ENCODE assay signal across 8 mouse cellular contexts in the genomic region with DNA sequence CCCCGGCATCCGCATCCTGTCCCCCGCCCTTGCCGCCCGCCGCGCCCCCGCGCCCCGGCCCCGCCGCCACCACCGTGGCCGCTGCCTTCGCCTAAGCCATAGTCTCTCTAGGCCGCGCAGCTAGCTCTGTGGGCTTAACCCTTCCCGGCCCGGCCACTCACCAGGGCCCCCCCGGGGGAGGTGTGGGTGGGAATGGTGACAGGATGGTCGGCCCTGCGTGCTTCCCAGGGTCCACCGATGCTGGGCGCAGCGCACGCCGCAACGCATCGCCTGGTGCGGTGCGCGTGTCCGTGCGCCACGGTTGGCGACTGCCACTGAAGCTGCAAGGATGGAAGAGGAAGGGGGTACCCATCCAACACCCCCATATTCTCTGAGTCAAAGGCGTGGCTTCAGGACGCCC. TPM values are rescaled to one million over a fixed set of nuclear protein-coding genes. Genes with fewer than 3 reads are reported as not detected.
A peak's percentile ranks its signal among the peaks of the same experiment; 100 is the strongest.
DNase-seq lines count a peak whose midpoint lies in the region; ATAC-seq lines count a peak whose summit lies in the region.

A gene (minus strand): TSS at position 220 of the 400 bp plus-strand sequence.

- peak; percentile 25 for DNase-seq in embryo, embryonic 11 days
- DNase-seq in embryo, embryonic 10 days (ENCODE audit: low spot score): no peak
- DNase-seq in neural tube, embryonic 11.5 days (ENCODE audit: low spot score): no peak
- DNase-seq in neural tube, embryonic 10.5 days (ENCODE audit: extremely low spot score, low spot score): no peak
- DNase-seq in liver, embryonic 11.5 days (ENCODE audit: low spot score): no peak
- DNase-seq in left cerebral cortex, adult 8-10 months (ENCODE audit: low spot score in 2 of 2): no peak

- H3K27me3 ChIP-seq in neural tube, embryonic 11.5 days (ENCODE audit: control insufficient read depth, insufficient read depth, low read length): peaks cover 52% of the 10 kb centered on the region
- peaks cover 63% of the 10 kb centered on the region for H3K27me3 ChIP-seq in liver, embryonic 11.5 days (replicated peaks; ENCODE audit: control insufficient read depth, insufficient read depth, low read length)
- peaks cover 53% of the 10 kb centered on the region for H3K27me3 ChIP-seq in stomach, embryonic 16.5 days (ENCODE audit: control insufficient read depth, insufficient read depth, low read length)

- no peak within 1 kb of the TSS for H3K27ac ChIP-seq in neural tube, embryonic 11.5 days (ENCODE audit: low read depth, low read length)
- no peak within 1 kb of the TSS for H3K27ac ChIP-seq in liver, embryonic 11.5 days (ENCODE audit: low read depth, low read length)
- H3K27ac ChIP-seq in stomach, embryonic 16.5 days (ENCODE audit: low read length): no peak within 1 kb of the TSS

- H3K9ac ChIP-seq in neural tube, embryonic 11.5 days (ENCODE audit: low read length): 0 out of 2 replicates have a peak within 1 kb of the TSS, but pooled peaks have one; percentile 15
- peak within 1 kb of the TSS; percentile 27; the same call in 1 of the 2 replicates for H3K9ac ChIP-seq in liver, embryonic 11.5 days (ENCODE audit: low read depth, low read length)
- H3K9ac ChIP-seq in stomach, embryonic 16.5 days (ENCODE audit: low read length): peak within 1 kb of the TSS; percentile 65

- H3K4me2 ChIP-seq in neural tube, embryonic 11.5 days (ENCODE audit: low read depth): peak within 1 kb of the TSS; percentile 45
- H3K4me2 ChIP-seq in liver, embryonic 11.5 days: peak within 1 kb of the TSS; percentile 58
- H3K4me2 ChIP-seq in stomach, embryonic 16.5 days (ENCODE audit: low read depth, low read length): peak within 1 kb of the TSS; percentile 82

- H3K9me3 ChIP-seq in neural tube, embryonic 11.5 days (ENCODE audit: control insufficient read depth, low read length): no peaks in the 10 kb centered on the region
- 0 out of 2 replicates have a peak, but pooled peaks cover 3% of the 10 kb centered on the region for H3K9me3 ChIP-seq in liver, embryonic 11.5 days (ENCODE audit: control insufficient read depth, low read length)
- 0 out of 2 replicates have a peak, but pooled peaks cover 3% of the 10 kb centered on the region for H3K9me3 ChIP-seq in stomach, embryonic 16.5 days (replicated peaks; ENCODE audit: control insufficient read depth, low read length)

- ATAC-seq in neural tube, embryonic 11.5 days (ENCODE audit: insufficient read depth, low FRiP score, low TSS enrichment): no peak
- ATAC-seq in liver, embryonic 11.5 days (replicated peaks; ENCODE audit: low FRiP score): no peak
- ATAC-seq in stomach, embryonic 16.5 days (ENCODE audit: insufficient read depth, low FRiP score): peak; percentile 50; the same call in 1 of the 2 replicates
- no peak for ATAC-seq in inflammation-experienced regulatory T-cells, adult 6 months

- WGBS in neural tube, embryonic 11.5 days: 5% methylated on average over 25 of the region's 38 CpGs
- 8% methylated on average over 31 of the region's 38 CpGs for WGBS in liver, embryonic 11.5 days
- 6% methylated on average over 23 of the region's 38 CpGs for whole genome bisulfite sequencing in stomach, embryonic 16.5 days

- H3K4me3 ChIP-seq in neural tube, embryonic 11.5 days (ENCODE audit: low read depth, low read length): peak within 1 kb of the TSS; percentile 27
- H3K4me3 ChIP-seq in liver, embryonic 11.5 days (ENCODE audit: low read depth, low read length): peak within 1 kb of the TSS; percentile 38
- peak within 1 kb of the TSS; percentile 52 for H3K4me3 ChIP-seq in stomach, embryonic 16.5 days (replicated peaks; ENCODE audit: low read length)

- H3K36me3 ChIP-seq in neural tube, embryonic 11.5 days (ENCODE audit: control insufficient read depth, insufficient read depth, low read length): no peaks in the 10 kb centered on the region
- no peaks in the 10 kb centered on the region for H3K36me3 ChIP-seq in liver, embryonic 11.5 days (ENCODE audit: control insufficient read depth, insufficient read depth, low read length)
- no peaks in the 10 kb centered on the region for H3K36me3 ChIP-seq in stomach, embryonic 16.5 days (ENCODE audit: control insufficient read depth, insufficient read depth, low read length)

- H3K4me1 ChIP-seq in neural tube, embryonic 11.5 days (ENCODE audit: control insufficient read depth, insufficient read depth, low read length): peaks cover 5% of the 10 kb centered on the region; the same call in 1 of the 2 replicates
- H3K4me1 ChIP-seq in liver, embryonic 11.5 days (replicated peaks; ENCODE audit: control insufficient read depth, insufficient read depth, low read length): peaks cover 6% of the 10 kb centered on the region; the same call in 1 of the 2 replicates
- H3K4me1 ChIP-seq in stomach, embryonic 16.5 days (ENCODE audit: control insufficient read depth, insufficient read depth, low read length): peaks cover 7% of the 10 kb centered on the region

RNA-seq across cellular contexts. Expression of the gene that starts here (rescaled TPM):
- polyA plus RNA-seq in neural tube, embryonic 11.5 days (2014; fragmentation: Nextera tagmentation; extraction: Ambion mirVana): not detected in 2 replicates
- not detected in 2 replicates for polyA plus RNA-seq in liver, embryonic 11.5 days (2014; fragmentation: Nextera tagmentation; extraction: Ambion mirVana)
- 0.10 TPM in 1 of 2 replicates, not detected in the other for polyA plus RNA-seq in stomach, embryonic 16.5 days (2015; fragmentation: Nextera tagmentation; extraction: Ambion mirVana)
- 1 to 10 TPM; 4.0 to 4.7 (median 4.3) TPM for total RNA-seq in left cerebral cortex, adult 8-10 months (2022)
- not detected for polyA plus RNA-seq in inflammation-experienced regulatory T-cells, adult 6 months (2017; shearing (Covaris generic))

Comparison
In these comparisons a context has a peak if more than half of its experiments do, and no peak if none do; other contexts are left out.
1. Peak in ATAC-seq, H3K4me3 ChIP-seq, H3K9ac ChIP-seq and H3K4me2 ChIP-seq in stomach, embryonic 16.5 days; RNA of the gene not detected or under 1 TPM.
2. H3K9ac ChIP-seq: peak in every context shown above with its lines; median percentile 65 in stomach, embryonic 16.5 days; 27 in liver, embryonic 11.5 days; 15 in neural tube, embryonic 11.5 days.